Mouse (Mus musculus) neural tube, embryonic 12.5 days (tissue): Measurements from ENCODE around the gene Kctd17. TPM values are rescaled to one million over a fixed set of nuclear protein-coding genes. Genes with fewer than 3 reads are reported as not detected.

Source experiments
- ATAC-seq: fragments of 200-750 bp; cut with Nextera tagmentation; 2 replicates; pipeline ENCODE4 v1.8.0; 2017; ENCODE audit warnings: low read depth, mild to moderate bottlenecking, moderate TSS enrichment, moderate library complexity; ENCODE audit not compliant: low FRiP score
- H3K27ac ChIP-seq: fragments of 300-500 bp; sonication (generic); 2 replicates; pipeline ENCODE4 v1.5.1; 2016
- H3K27me3 ChIP-seq: fragments of 300-500 bp; sonication (generic); replicated peaks from 2 replicates; pipeline ENCODE4 v1.6.1; 2016; ENCODE audit warnings: mild to moderate bottlenecking
- H3K36me3 ChIP-seq: fragments of 300-500 bp; sonication (generic); 2 replicates; pipeline ENCODE4 v1.6.1; 2016; ENCODE audit warnings: mild to moderate bottlenecking
- H3K4me1 ChIP-seq: fragments of 300-500 bp; sonication (generic); 2 replicates; pipeline ENCODE4 v1.6.1; 2016
- H3K4me2 ChIP-seq: fragments of 300-500 bp; sonication (generic); replicated peaks from 2 replicates; pipeline ENCODE4 v1.6.1; 2016; ENCODE audit warnings: mild to moderate bottlenecking
- H3K4me3 ChIP-seq: fragments of 300-500 bp; sonication (generic); 2 replicates; pipeline ENCODE4 v1.5.1; 2016
- H3K9ac ChIP-seq: fragments of 300-500 bp; sonication (generic); 2 replicates; pipeline ENCODE4 v1.6.1; 2016; ENCODE audit warnings: mild to moderate bottlenecking
- H3K9me3 ChIP-seq: fragments of 300-500 bp; sonication (generic); 2 replicates; pipeline ENCODE4 v1.6.1; 2016; ENCODE audit warnings: mild to moderate bottlenecking
- WGBS: fragments of 180-500 bp; shearing (Covaris S2); methylation state at CpG from one replicate; pipeline ENCODE4 v1.1.7; 2016; 5-methylcytosine and 5-hydroxymethylcytosine counted together
- polyA plus RNA-seq: library from polyadenylated mRNA; unstranded; fragments of >200 nt; fragmentation: Nextera tagmentation; extraction: Ambion mirVana; gene quantifications from 2 replicates; pipeline ENCODE4 v1.2.1, GENCODE M21; 2016

Kctd17 gene
- polyA plus RNA-seq, 1 experiment from 2014 or later: 91.9 TPM

DNA sequence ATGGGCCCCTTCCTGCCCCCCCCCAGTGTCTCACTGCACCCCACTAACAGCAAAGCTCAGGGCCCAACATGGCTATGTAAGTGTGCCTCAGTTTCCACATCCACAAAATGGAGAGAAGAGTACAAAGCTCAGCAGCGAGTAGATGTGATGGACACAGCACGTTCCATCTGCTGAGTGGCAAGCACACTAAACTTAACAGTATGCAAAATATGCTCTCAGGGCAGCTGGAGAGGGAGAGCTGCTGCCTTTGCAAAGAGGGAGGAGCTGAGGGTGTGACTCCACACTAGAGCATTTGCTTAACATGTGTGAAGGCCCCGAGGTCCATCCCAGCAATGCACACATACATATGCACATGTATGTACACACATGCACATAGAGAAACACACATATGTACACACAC lies 24.6 kb downstream of the Kctd17 start:
- H3K27ac ChIP-seq: no peak overlapping the region
- WGBS: 85% methylated on average over 3 of the region's 3 CpGs
- ATAC-seq: no peak
- no peaks in the 10 kb centered on the region for H3K27me3 ChIP-seq
- H3K4me1 ChIP-seq: peaks cover 8% of the 10 kb centered on the region
- no peak overlapping the region for H3K9ac ChIP-seq
- no peaks in the 10 kb centered on the region for H3K9me3 ChIP-seq
- no peak overlapping the region for H3K4me2 ChIP-seq
- no peak overlapping the region for H3K4me3 ChIP-seq
- no peaks in the 10 kb centered on the region for H3K36me3 ChIP-seq

DNA sequence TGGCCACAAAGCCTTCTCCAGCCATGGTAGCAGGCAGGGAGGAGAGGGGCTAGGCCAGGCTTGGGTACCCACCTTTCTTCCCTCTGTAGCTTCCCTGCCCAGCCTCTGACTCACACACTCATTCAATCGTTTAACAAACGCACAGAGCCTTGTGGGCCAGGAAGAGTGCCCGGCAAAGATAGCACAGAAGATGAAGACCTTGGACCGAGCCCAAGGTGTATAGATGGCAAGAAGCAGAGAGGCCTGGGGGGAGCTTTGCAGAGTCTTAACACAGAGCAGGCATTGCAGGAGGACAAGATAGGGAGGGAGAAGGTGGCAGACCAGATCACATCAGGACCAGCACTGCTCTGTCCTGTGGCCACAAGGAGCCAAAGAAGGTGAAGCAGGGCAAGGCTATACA lies 26.8 kb downstream of the Kctd17 start:
- Histone ChIP-seq H3K4me1 (no peaks in the 10 kb centered on the region), H3K4me2 (no peak overlapping the region), H3K27ac (no peak overlapping the region), H3K36me3 (no peaks in the 10 kb centered on the region), H3K9me3 (no peaks in the 10 kb centered on the region), H3K4me3 (no peak overlapping the region), H3K9ac (no peak overlapping the region), H3K27me3 (no peaks in the 10 kb centered on the region)
- ATAC-seq: no peak
- 84% methylated on average over 4 of the region's 4 CpGs for WGBS

DNA sequence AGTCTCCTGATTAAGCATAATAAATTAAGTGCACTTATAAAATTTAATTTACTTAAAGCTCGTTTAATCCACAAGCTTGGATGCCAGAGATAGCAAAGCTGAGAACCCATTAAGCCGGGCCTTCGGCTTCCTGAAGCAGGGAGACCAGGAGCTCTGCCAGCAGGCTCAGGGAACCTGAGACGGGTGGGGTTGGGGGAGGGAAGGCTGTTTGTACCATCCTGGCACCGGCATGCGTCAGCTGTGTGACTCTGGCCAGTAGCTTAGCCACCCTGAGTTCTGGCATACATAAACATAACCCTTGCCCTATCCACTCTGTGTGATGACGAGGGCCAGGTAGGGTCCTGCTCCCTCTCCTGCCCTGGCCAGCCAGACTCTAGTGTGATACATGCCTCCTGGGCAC lies 27.7 kb downstream of the Kctd17 start:
- Histone ChIP-seq H3K9me3 (no peaks in the 10 kb centered on the region), H3K4me2 (no peak overlapping the region), H3K27me3 (no peaks in the 10 kb centered on the region), H3K4me3 (no peak overlapping the region), H3K9ac (no peak overlapping the region), H3K36me3 (no peaks in the 10 kb centered on the region), H3K4me1 (no peaks in the 10 kb centered on the region), H3K27ac (no peak overlapping the region)
- ATAC-seq: no peak
- WGBS: 68% methylated on average over 7 of the region's 7 CpGs

DNA sequence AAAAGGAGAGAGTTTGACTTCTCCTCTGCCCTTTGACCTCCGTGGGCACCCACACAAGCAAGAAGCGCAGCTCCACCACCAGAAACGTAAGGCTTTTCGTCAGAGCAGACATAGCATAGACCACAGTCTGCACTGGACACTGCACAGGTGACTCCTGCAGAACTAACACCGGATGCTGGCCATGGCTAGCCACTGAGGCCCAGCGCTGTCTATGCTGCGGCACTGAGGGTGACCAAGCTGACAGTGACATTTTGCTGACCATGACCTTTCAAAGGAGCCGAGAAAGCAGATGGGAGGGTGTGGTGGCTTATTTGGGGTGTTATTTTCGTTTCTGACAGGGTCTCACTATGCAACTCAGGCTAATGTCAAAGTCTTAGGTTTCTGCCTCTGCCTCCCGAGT lies 28.8 kb downstream of the Kctd17 start:
- Histone ChIP-seq H3K4me1 (no peaks in the 10 kb centered on the region), H3K9me3 (no peaks in the 10 kb centered on the region), H3K36me3 (no peaks in the 10 kb centered on the region), H3K27ac (no peak overlapping the region), H3K4me2 (no peak overlapping the region), H3K4me3 (no peak overlapping the region), H3K27me3 (no peaks in the 10 kb centered on the region), H3K9ac (no peak overlapping the region)
- whole genome bisulfite sequencing: 78% methylated on average over 10 of the region's 10 CpGs
- ATAC-seq: no peak

DNA sequence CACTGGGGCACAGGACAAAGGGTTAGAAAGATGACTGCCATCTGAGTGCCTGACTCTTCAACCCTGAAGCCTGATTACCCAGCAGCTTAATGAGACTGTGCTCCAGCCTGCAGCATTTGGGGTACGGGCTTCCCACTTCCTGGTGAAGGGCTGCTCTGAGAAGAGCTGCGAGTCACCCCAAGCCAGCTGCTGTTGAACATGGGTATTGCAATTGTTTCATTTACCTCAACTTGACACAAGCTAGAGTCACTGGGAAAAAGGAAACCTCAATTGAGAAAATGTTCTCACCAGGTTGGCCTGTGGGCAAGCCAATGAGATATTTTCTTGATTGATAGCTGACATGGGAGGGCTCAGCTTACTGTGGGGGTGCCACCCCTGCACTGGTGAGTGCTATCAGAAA lies 34.6 kb downstream of the Kctd17 start:
- WGBS: 80% methylated on average over 2 of the region's 2 CpGs
- no peak overlapping the region for H3K9ac ChIP-seq
- H3K9me3 ChIP-seq: no peaks in the 10 kb centered on the region
- no peak overlapping the region for H3K4me3 ChIP-seq
- H3K36me3 ChIP-seq: no peaks in the 10 kb centered on the region
- no peak overlapping the region for H3K27ac ChIP-seq
- no peaks in the 10 kb centered on the region for H3K27me3 ChIP-seq
- no peak overlapping the region for H3K4me2 ChIP-seq
- H3K4me1 ChIP-seq: no peaks in the 10 kb centered on the region
- no peak for ATAC-seq

DNA sequence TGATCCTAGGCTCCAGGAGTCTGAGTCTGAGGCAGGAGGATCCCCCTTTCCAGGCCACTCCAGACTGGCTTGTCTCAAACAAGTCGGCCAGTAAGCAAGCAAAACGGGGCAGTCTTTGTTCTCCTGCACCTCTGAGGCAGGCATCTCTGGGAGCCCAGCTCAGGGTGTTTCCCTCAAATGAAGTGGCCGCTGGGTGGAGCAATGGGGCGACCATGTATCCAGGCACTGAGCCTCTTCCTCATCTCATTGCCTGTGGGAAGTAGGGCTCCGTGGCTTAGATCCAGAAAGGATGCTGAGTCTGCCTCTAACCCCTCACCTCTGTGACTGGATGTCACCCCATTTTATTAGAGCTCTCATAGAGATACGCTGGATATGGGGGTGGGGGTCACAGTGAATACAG lies 38.4 kb downstream of the Kctd17 start:
- no peaks in the 10 kb centered on the region for H3K9me3 ChIP-seq
- ATAC-seq: no peak

DNA sequence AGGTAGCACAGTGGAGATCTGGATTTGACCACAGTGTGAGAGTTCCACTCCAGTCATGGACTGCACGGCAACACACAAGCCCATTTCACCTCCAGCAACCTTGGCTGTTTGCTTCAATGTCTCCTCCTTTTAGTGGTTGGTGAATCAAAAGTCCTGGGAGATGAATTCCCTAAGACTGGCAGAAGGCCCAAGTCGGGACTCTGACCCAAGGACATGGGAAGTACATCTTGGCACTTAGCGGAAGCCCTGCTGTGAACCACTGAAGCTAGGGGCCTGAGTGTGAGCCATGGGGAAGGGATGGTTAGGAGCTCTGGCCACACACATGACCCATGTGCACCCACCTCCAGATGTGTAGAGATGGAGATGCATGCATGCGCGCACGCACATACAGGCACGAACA lies 39.2 kb downstream of the Kctd17 start:
- Histone ChIP-seq H3K4me3 (no peak overlapping the region), H3K27ac (no peak overlapping the region), H3K4me2 (no peak overlapping the region), H3K9ac (no peak overlapping the region), H3K36me3 (no peaks in the 10 kb centered on the region), H3K4me1 (no peaks in the 10 kb centered on the region; the same call in 1 of the 2 replicates), H3K27me3 (no peaks in the 10 kb centered on the region), H3K9me3 (no peaks in the 10 kb centered on the region)
- ATAC-seq: no peak
- 92% methylated on average over 7 of the region's 7 CpGs for WGBS

More for the DNA sequence above, 38.4 kb downstream of the Kctd17 start:
- Histone ChIP-seq H3K4me3 (no peak overlapping the region), H3K27me3 (no peaks in the 10 kb centered on the region), H3K36me3 (no peaks in the 10 kb centered on the region), H3K4me2 (no peak overlapping the region), H3K9ac (no peak overlapping the region), H3K4me1 (no peaks in the 10 kb centered on the region; the same call in 1 of the 2 replicates), H3K27ac (no peak overlapping the region)
- WGBS: 42% methylated on average over 6 of the region's 6 CpGs

DNA sequence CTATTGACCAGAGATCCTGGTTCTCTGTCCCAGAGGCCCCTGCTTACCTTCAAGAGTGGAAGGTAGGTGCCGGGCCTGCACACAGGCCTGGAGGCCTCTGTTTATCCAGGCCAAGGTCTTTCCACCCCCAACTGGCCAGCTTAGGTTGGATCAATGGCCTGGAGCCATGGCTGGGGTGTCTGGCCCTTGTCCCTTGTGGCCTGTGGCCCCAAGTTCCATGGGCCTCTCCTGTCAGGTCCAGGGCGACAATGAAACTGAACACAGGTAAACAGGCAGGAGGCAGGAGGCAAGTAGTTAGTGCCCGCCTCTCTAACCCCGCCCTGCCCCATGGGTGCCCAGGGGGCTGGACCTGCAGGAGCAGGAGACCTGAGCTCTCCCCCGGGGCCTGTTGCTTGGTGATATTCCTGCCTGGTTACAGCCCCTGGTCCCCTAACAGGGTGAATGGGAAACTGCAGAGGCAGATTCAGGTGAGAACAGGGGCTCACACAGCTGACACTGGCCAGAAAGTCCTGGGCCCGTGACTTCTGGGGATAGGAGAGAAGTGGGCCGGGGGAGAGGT lies 40.1 kb downstream of the Kctd17 start, which contains the start of gene Tmprss6:
Gene Tmprss6, minus strand, starts transcription at position 256 of the 559 bp plus-strand sequence.
- WGBS: 78% methylated on average over 7 of the region's 7 CpGs

DNA sequence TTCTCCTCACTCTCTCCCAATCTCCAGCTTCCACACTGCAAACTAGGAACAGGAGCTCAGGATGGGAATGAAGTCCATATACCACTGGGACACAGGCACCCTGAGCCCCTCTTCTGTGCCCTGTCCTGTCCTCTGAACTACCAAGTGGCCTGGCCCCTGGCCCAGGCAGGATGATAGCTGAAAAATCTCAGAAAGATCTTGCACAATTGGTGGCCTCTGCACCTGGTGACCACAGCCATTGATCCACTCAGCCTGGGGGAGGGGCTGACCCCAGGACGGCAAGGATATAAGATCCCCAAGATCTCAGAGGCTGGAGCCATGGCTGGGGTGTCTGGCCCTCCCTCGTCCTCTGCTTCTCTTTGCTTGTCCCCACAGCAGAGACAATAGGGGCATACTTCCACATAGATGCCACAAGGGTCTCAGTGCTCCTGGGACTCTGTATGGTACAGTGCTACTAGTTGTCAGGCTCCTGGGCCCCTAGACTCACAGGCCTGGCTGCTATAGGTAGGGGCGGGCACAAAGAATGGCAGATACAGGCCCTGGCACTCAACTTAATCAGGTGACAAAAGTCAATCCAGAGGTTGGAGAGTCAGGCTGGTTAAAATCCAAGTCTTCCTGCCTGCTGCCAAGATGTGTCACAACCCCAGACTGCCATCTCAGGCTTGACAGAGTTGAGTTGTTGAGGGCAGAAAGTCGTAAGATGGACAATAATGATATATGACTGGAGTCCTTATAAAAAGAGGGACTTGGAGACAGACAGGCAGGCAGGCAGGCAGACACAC lies 42.3 kb downstream of the Kctd17 start:
- no peak for ATAC-seq
- Histone ChIP-seq H3K4me1 (no peaks in the 10 kb centered on the region; the same call in 1 of the 2 replicates), H3K4me2 (no peak overlapping the region), H3K4me3 (no peak overlapping the region), H3K36me3 (no peaks in the 10 kb centered on the region), H3K27me3 (no peaks in the 10 kb centered on the region), H3K9me3 (no peaks in the 10 kb centered on the region), H3K9ac (no peak overlapping the region), H3K27ac (no peak overlapping the region)
- WGBS: 59% methylated on average over 4 of the region's 4 CpGs

More for the DNA sequence above, 40.1 kb downstream of the Kctd17 start, which contains the start of gene Tmprss6:
- Histone ChIP-seq H3K36me3 (no peaks in the 10 kb centered on the region), H3K27ac (no peak within 1 kb of the TSS), H3K9me3 (no peaks in the 10 kb centered on the region), H3K4me3 (no peak within 1 kb of the TSS), H3K9ac (no peak within 1 kb of the TSS), H3K4me2 (no peak within 1 kb of the TSS), H3K27me3 (no peaks in the 10 kb centered on the region), H3K4me1 (no peaks in the 10 kb centered on the region; the same call in 1 of the 2 replicates)
- ATAC-seq: no peak

DNA sequence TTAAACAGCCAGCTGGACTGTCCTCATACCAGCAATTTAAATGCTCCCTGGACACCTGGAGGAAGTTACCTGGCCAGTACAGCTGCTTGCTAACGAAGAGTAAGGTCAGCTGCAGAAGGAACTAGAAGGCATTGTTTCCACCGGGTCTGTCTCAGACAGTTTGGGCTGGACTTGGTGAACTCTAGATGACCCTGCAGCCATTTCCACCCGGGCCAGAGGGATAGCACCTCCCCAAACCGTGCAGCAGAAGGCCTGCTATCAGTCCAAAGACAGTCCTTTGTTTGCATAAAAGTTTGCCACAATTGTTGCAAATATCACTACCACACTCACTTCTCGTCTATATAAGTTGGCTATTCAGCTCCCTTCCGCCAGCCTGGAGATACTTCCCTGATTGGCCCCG lies 43.5 kb downstream of the Kctd17 start:
- Histone ChIP-seq H3K9ac (no peak overlapping the region), H3K4me1 (no peaks in the 10 kb centered on the region; the same call in 1 of the 2 replicates), H3K27me3 (no peaks in the 10 kb centered on the region), H3K36me3 (no peaks in the 10 kb centered on the region), H3K9me3 (no peaks in the 10 kb centered on the region), H3K4me2 (no peak overlapping the region), H3K4me3 (no peak overlapping the region), H3K27ac (no peak overlapping the region)
- no peak for ATAC-seq
- WGBS: 38% methylated on average over 7 of the region's 7 CpGs

DNA sequence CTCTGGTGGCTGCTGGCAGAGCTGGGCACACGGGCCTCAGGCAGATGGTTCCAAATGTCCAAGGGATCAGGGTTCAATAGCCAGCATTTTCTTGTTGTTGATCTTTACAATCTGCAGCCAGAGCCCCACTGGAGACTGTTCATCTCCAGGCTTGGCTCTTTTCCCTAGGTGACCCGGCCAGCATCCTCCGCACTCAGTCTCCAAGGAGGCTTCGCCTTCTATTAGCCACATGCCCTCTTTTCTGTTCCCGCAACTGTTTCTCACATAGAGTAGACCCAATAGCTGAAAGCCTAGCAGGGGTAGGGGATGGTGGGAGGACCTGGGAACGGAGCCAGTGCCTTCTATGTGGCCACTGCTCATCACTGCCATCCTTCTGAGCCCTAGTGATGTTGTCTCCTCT lies 45.1 kb downstream of the Kctd17 start:
- H3K27ac ChIP-seq: no peak overlapping the region
- H3K4me2 ChIP-seq: no peak overlapping the region
- no peak overlapping the region for H3K4me3 ChIP-seq
- H3K27me3 ChIP-seq: no peaks in the 10 kb centered on the region
- no peaks in the 10 kb centered on the region; the same call in 1 of the 2 replicates for H3K4me1 ChIP-seq
- no peaks in the 10 kb centered on the region for H3K36me3 ChIP-seq
- whole genome bisulfite sequencing: 88% methylated on average over 6 of the region's 6 CpGs
- H3K9me3 ChIP-seq: no peaks in the 10 kb centered on the region
- H3K9ac ChIP-seq: no peak overlapping the region
- no peak for ATAC-seq

DNA sequence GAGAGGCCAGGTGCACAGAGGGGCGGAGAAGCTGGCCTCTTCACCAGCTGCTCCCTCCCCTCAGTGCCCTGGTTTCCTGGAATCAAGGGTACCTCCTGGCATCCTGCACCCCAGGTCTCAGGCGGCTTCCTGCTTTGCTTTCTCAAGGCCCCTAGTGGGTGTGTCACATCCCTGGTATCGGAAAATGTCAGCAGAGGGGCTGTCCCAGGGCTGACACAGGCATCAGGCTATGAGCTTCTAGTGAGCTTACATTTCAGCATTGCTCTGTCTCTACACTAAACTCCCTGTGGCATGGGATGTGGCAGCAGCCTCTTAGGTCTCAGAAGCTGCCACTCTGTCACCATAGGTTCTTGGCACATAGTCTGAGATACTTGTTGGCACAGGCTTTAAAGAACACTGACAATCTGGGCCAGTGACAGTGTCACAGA lies 47.3 kb downstream of the Kctd17 start:
- no peak overlapping the region for H3K27ac ChIP-seq
- no peak overlapping the region for H3K4me3 ChIP-seq
- no peak overlapping the region for H3K4me2 ChIP-seq
- H3K4me1 ChIP-seq: no peaks in the 10 kb centered on the region; the same call in 1 of the 2 replicates
- no peak for ATAC-seq
- no peak overlapping the region for H3K9ac ChIP-seq
- no peaks in the 10 kb centered on the region for H3K9me3 ChIP-seq
- 72% methylated on average over 3 of the region's 3 CpGs for WGBS
- no peaks in the 10 kb centered on the region for H3K36me3 ChIP-seq
- H3K27me3 ChIP-seq: no peaks in the 10 kb centered on the region
